Mouse (Mus musculus): ENCODE measurements around the gene Morn1.

Gene Morn1

GRCm38 (mm10) chr4:155118278-155118677, 31.9 kb downstream of the Morn1 start:
- DNase-seq (ENCODE audit: low read depth, low spot score): no peak

- DNase-seq (ENCODE audit: low read depth, low spot score): no peak
These were observed 33.7 kb downstream of the Morn1 start for GRCm38 (mm10) chr4:155120038-155120437.

- DNase-seq (ENCODE audit: low read depth, low spot score): no peak
These were observed 34.2 kb downstream of the Morn1 start for GRCm38 (mm10) chr4:155120583-155120982.

- no peak for DNase-seq (ENCODE audit: low read depth, low spot score)
These were observed 34.8 kb downstream of the Morn1 start for GRCm38 (mm10) chr4:155121222-155121621.

- no peak for DNase-seq (ENCODE audit: low read depth, low spot score)
These were observed 35.6 kb downstream of the Morn1 start for GRCm38 (mm10) chr4:155121915-155122443.

GRCm38 (mm10) chr4:155122444-155123040, 36.2 kb downstream of the Morn1 start:
- DNase-seq (ENCODE audit: low read depth, low spot score): no peak

- DNase-seq (ENCODE audit: low read depth, low spot score): no peak
These were observed 37.6 kb downstream of the Morn1 start for GRCm38 (mm10) chr4:155123868-155124534.

GRCm38 (mm10) chr4:155125310-155125709, 38.9 kb downstream of the Morn1 start:
- DNase-seq (ENCODE audit: low read depth, low spot score): no peak

- DNase-seq (ENCODE audit: low read depth, low spot score): no peak
These were observed 39.8 kb downstream of the Morn1 start for GRCm38 (mm10) chr4:155126194-155126593.

- no peak for DNase-seq (ENCODE audit: low read depth, low spot score)
These were observed 40.4 kb downstream of the Morn1 start for GRCm38 (mm10) chr4:155126602-155127372.

- no peak for DNase-seq (ENCODE audit: low read depth, low spot score)
These were observed 42.0 kb downstream of the Morn1 start for GRCm38 (mm10) chr4:155128411-155128810.

GRCm38 (mm10) chr4:155129132-155129917, 42.9 kb downstream of the Morn1 start:
- no peak for DNase-seq (ENCODE audit: low read depth, low spot score)

GRCm38 (mm10) chr4:155129996-155130395, 43.6 kb downstream of the Morn1 start:
- no peak for DNase-seq (ENCODE audit: low read depth, low spot score)

GRCm38 (mm10) chr4:155130616-155131015, 44.2 kb downstream of the Morn1 start:
- no peak for DNase-seq (ENCODE audit: low read depth, low spot score)

GRCm38 (mm10) chr4:155133188-155133587, 46.8 kb downstream of the Morn1 start:
- no peak for DNase-seq (ENCODE audit: low read depth, low spot score)

GRCm38 (mm10) chr4:155133658-155134417, 47.5 kb downstream of the Morn1 start:
- no peak for DNase-seq (ENCODE audit: low read depth, low spot score)

- no peak for DNase-seq (ENCODE audit: low read depth, low spot score)
These were observed 48.4 kb downstream of the Morn1 start for GRCm38 (mm10) chr4:155134686-155135172.

- no peak for DNase-seq (ENCODE audit: low read depth, low spot score)
These were observed 49.7 kb downstream of the Morn1 start for GRCm38 (mm10) chr4:155135909-155136585.

GRCm38 (mm10) chr4:155137891-155138290, 51.5 kb downstream of the Morn1 start:
- no peak for DNase-seq (ENCODE audit: low read depth, low spot score)

- no peak for DNase-seq (ENCODE audit: low read depth, low spot score)
These were observed 52.1 kb downstream of the Morn1 start for GRCm38 (mm10) chr4:155138451-155138850.

Data from retina, postnatal 7 days (tissue).